Mouse (Mus musculus): ENCODE results near the gene Pde4b.

DNA sequence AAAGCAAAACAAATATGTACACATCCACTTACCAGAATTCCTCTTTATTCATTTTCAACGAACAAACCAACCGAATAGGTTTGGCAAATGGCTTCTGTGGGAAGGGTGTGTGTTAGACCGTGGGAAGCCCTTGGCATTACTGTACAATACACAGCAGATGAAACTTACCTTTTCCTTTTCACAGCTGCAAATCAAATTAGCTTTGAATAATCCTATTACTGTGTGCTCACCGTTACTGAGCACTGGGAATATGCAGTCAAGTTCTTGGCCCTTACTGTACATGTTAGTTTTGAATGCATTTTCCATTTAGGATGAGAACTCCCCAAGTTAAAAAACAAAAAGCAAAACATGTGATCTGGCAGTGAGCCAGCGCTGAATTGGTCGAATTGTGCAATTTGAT, 199.8 kb downstream of the Pde4b start:
- TF ChIP-seq CTCF (IDR thresholded peaks at IDR 0.05; ENCODE audit: control insufficient read depth, insufficient read depth, insufficient replicate concordance, low read depth, low read length): no peak
- TF ChIP-seq POLR2A (IDR thresholded peaks at IDR 0.05; ENCODE audit: control insufficient read depth, low read depth, low read length): no peak

All from testis, adult 2 months (tissue).